Mouse (Mus musculus): ENCODE measurements around the gene Gm20388. TPM values are rescaled to one million over a fixed set of nuclear protein-coding genes. Genes with fewer than 3 reads are reported as not detected.
"Not testable (repeated sequence)": the region's sequence is repeated elsewhere in the genome, so short reads cannot be mapped to it uniquely, and the experiment has no call there.

Gm20388 gene
- total RNA-seq, 2 experiments from 2014 or later: 2.2 to 7.6 TPM

DNA sequence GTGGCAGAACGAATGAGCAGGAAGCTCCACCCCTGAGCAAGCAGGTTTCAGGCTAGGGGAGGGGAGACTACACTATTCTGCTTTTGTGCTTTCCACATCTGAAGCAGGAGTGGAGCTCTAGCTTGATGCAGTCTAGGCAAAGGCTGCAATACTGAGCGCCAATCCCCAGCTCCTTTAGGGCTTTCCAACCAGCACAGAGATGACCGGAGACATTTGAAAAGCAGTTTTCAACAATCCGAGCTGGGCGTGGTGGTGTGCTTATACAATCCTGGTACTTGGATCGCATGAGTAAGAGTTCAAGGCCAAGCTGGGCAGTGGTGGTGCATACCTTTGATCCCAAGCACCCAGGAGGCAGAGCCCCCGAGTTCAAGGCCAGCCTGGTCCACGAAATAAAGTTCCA lies 3281.3 kb downstream of the Gm20388 start:
- DNase-seq (ENCODE audit: low spot score in 2 of 2): no peak
- no peak for TF ChIP-seq CTCF (conservative IDR thresholded peaks at IDR 0.05)

DNA sequence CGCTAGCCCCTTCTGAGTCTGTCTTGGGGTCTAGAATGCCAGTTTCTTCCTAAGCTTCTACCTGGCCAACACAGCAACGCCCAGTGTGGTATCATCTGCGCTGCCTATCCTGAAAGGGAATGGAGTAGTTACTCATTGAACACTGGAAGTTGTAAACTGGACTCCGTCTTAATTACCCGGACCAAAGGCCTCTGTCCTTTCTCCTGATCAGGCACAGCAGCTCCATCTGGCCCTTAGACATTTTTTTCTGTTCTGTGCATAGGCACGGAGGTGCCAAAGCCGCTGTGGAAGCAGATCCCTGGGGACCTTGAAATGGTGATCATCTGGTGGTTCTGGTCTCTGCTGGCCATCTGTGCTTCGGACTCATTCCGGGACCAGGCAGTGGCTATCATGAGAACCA lies 3283.1 kb downstream of the Gm20388 start:
- no peak for DNase-seq (ENCODE audit: low spot score in 2 of 2)
- Histone ChIP-seq H3K4me3 (no peak overlapping the region), H3K27ac (no peak overlapping the region)
- no peak for TF ChIP-seq CTCF (conservative IDR thresholded peaks at IDR 0.05)

More for the DNA sequence above, 3281.3 kb downstream of the Gm20388 start:
- Histone ChIP-seq H3K27ac (no peak overlapping the region), H3K4me3 (no peak overlapping the region)

- not testable (repeated sequence) for H3K4me3 ChIP-seq; H3K27ac ChIP-seq; DNase-seq (ENCODE audit: low spot score in 2 of 2)
Measured at GRCm38 (mm10) chr8:123197016-123197415, 3286.4 kb downstream of the Gm20388 start.

DNA sequence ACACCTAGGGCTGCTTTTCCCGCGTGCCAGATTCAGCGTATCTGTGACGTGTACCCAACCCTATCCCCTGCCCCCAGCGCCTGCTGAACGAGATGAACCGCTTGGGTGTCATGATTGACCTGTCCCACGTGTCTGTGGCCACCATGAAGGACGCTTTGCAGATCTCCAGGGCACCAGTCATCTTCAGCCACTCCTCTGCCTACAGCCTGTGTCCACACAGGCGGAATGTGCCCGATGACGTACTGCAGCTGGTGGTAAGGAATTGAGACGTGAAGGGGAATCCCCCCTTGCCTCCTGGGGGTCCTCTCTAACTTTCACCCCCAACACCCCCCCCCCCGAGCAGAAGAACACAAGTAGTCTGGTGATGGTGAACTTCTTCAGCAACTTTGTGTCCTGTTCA lies 3289.2 kb downstream of the Gm20388 start:
- Histone ChIP-seq H3K4me3 (no peak overlapping the region), H3K27ac (no peak overlapping the region)
- DNase-seq (ENCODE audit: low spot score in 2 of 2): no peak
- TF ChIP-seq CTCF (conservative IDR thresholded peaks at IDR 0.05): no peak

GRCm38 (mm10) chr8:123202288-123202687 lies 3291.6 kb downstream of the Gm20388 start:
- no peak overlapping the region for H3K4me3 ChIP-seq
- peak; percentile 97 for TF ChIP-seq CTCF (conservative IDR thresholded peaks at IDR 0.05)
- H3K27ac ChIP-seq: no peak overlapping the region
- peak; percentile 65 to 89 for DNase-seq (ENCODE audit: low spot score in 2 of 2)

DNA sequence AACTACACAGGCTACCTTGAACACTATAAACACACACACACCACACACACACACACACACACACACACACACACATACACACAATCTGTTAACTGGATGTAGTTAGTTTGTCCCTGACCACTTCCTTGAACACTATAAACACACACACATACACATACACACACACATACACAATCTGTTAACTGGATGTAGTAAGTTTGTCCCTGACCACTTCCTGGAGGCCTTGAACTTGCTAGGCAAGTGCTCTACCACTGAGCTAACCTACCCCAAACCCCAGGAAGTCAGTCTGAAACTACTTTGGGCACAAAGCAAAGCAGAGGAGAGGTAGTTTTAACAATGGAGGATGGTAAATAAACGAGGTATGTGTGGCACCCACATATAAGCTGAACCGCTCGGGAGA lies 3292.9 kb downstream of the Gm20388 start:
- Histone ChIP-seq H3K27ac (no peak overlapping the region), H3K4me3 (no peak overlapping the region)
- no peak for DNase-seq (ENCODE audit: low spot score in 2 of 2)
- no peak for TF ChIP-seq CTCF (conservative IDR thresholded peaks at IDR 0.05)

- Histone ChIP-seq H3K27ac (peak overlapping the region; percentile 91), H3K4me3 (peak overlapping the region; percentile 84)
- no peak for TF ChIP-seq CTCF (conservative IDR thresholded peaks at IDR 0.05)
- DNase-seq (ENCODE audit: low spot score in 2 of 2): no peak
Measured at GRCm38 (mm10) chr8:123211876-123212275, 3301.2 kb downstream of the Gm20388 start.

GRCm38 (mm10) chr8:123212321-123213117 lies 3301.9 kb downstream of the Gm20388 start, which contains the start of the genes Chmp1a and Spata33:
Gene Chmp1a, minus strand, starts transcription at chr8:123212763.
Gene Spata33, plus strand, starts transcription at chr8:123212832.
- peak; percentile 86 for TF ChIP-seq CTCF (conservative IDR thresholded peaks at IDR 0.05)
- Histone ChIP-seq H3K27ac (peak within 1 kb of the TSS; percentile 91), H3K4me3 (peak within 1 kb of the TSS; percentile 84)
- DNase-seq (ENCODE audit: low spot score in 2 of 2): peak; percentile 80 to 83

GRCm38 (mm10) chr8:123213118-123213772 lies 3302.6 kb downstream of the Gm20388 start:
- DNase-seq (ENCODE audit: low spot score in 2 of 2): no peak
- Histone ChIP-seq H3K4me3 (peak overlapping the region; percentile 84), H3K27ac (peak overlapping the region; percentile 91)
- peak; percentile 1; the same call in 1 of the 2 replicates for TF ChIP-seq CTCF (conservative IDR thresholded peaks at IDR 0.05)

- no peak for TF ChIP-seq CTCF (conservative IDR thresholded peaks at IDR 0.05)
- DNase-seq (ENCODE audit: low spot score in 2 of 2): no peak
- Histone ChIP-seq H3K27ac (no peak overlapping the region), H3K4me3 (no peak overlapping the region)
Measured at GRCm38 (mm10) chr8:123215430-123215829, 3304.8 kb downstream of the Gm20388 start.

DNA sequence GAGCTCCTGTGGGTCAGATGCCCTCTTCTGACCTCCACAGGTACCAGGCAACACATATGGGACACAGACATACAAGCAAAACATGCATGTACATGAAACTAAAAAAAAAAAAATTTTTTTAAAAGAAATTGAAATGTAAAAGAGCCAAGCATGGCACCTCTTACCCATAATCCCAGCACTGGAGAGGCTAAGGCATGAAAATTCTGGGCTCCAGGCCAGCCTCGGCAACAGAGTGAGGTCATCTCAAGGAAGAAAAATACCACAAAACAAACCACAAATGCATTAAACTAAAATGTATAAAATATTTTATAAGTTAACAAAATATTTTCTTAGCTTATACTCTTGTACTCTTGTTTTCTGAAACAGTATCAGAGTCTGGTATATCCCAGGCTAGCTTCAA lies 3310.3 kb downstream of the Gm20388 start:
- no peak overlapping the region for H3K27ac ChIP-seq
- no peak overlapping the region for H3K4me3 ChIP-seq
- no peak for TF ChIP-seq CTCF (conservative IDR thresholded peaks at IDR 0.05)
- DNase-seq (ENCODE audit: low spot score in 2 of 2): no peak

DNA sequence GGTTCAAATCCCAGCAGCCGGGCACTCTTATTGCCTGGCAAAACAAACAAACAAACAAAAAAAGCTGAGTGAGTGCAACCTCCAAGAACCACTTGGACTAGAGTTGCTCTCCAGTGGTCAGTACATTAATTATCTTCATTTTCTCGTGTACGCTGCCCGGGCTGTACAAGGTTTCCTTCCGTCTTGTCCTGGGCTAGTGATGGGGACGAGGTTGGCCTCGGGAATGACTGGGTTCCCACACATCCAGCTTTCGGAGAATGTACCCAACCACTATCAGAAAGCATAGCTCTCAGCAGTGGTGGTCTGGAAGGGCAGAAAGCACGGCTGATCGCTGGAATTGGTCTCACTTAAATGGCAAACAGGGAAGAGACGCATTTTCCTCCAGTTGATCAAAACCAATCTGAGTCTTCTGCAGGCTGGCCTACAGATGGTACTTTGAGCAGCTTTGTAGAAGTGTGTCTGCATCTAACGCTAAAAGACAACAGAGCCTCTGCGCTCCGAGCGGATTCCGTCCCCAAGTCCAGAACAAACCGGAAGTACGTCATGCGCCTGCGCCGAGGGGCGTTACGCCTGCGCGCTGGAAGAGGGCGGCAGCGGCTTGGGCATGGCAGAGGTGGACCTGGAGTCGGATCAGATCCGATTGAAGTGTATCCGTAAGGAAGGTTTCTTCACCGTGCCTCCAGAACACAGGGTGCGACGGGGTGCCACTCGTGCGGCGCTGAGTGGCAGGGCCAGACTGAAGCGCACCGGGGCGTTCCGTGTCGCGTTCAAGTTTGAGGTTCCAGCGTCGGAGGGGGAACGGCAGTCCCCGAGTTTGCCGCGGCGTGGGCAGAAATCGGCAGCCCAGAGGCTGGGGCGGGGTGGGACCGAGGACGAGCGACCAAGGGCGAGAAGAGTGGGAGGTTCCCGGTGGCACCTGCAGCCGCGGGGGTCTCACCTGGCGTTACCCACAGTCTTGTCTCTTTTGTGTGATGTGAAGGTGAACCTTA lies 3313.9 kb downstream of the Gm20388 start, which contains the start of gene Cdk10:
Gene Cdk10, plus strand, starts transcription at position 565 of the 989 bp plus-strand sequence.
- peak within 1 kb of the TSS; percentile 93 for H3K27ac ChIP-seq
- peak within 1 kb of the TSS; percentile 66 for H3K4me3 ChIP-seq
- DNase-seq (ENCODE audit: low spot score in 2 of 2): peak; percentile 94
- no peak; the same call in 1 of the 2 replicates for TF ChIP-seq CTCF (conservative IDR thresholded peaks at IDR 0.05)
